Comparison of ENCODE assay signal across 15 mouse cellular contexts in the genomic region with DNA sequence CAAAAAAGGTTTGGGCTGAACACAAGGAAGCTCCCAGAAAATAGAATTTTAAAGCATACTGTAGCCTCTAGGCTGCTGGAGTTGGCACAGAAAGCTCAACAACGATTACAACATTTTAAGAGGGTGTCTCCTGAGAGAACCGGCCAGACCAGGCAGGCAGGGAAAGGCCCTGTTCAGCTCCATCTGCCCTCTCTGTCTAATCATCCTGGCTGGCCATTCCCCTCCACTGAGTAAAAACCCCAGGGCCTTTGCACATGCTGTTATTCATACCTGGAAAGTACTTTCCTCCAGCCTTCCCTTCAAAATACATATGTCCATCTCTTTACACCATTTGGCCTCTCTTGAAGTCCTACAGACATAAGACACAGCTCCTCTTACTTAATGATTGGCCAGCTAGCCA. TPM values are rescaled to one million over a fixed set of nuclear protein-coding genes. Genes with fewer than 3 reads are reported as not detected.
DNase-seq lines count a peak whose midpoint lies in the region; ATAC-seq lines count a peak whose summit lies in the region.
"Had no signal": no experiment of that assay in that cellular context is flagged by ENCODE, and none has a peak within 500 bp of the region (broad histone marks: within the 10 kb centered on the region; RNA-seq: fewer than 3 reads in every experiment).

No protein-coding gene starts in this region.

- no peak for ATAC-seq in intestine, embryonic 14.5 days (replicated peaks; ENCODE audit: low FRiP score, low TSS enrichment, low read depth)
- no peak for ATAC-seq in intestine, embryonic 15.5 days
- ATAC-seq in neural tube, embryonic 15.5 days (ENCODE audit: low FRiP score), result no peak
- ATAC-seq: forebrain, postnatal 0 days; hindbrain, embryonic 16.5 days; midbrain, embryonic 16.5 days had no signal

- DNase-seq in intestine, embryonic 14.5 days (ENCODE audit: low spot score), result peak; percentile 42
- DNase-seq in neural tube, embryonic 10.5 days (ENCODE audit: extremely low spot score, low spot score), result no peak
- DNase-seq in adipocyte (ENCODE audit: low spot score), result peak; percentile 88
- DNase-seq in lung, postnatal 10 days, result peak; percentile 43
- no peak for DNase-seq in T-cell, adult 2 months (ENCODE audit: low spot score)
- no peak for DNase-seq in cerebellum, adult 11 months
- DNase-seq: forebrain, postnatal 0 days; liver had no signal

- H3K36me3 ChIP-seq in intestine, embryonic 14.5 days (ENCODE audit: control insufficient read depth, insufficient read depth, low read length), result peaks cover 8% of the 10 kb centered on the region
- peaks cover 2% of the 10 kb centered on the region; the same call in 1 of the 2 replicates for H3K36me3 ChIP-seq in intestine, embryonic 15.5 days
- peaks cover 10% of the 10 kb centered on the region for H3K36me3 ChIP-seq in neural tube, embryonic 15.5 days

- H3K27me3 ChIP-seq in intestine, embryonic 14.5 days (replicated peaks; ENCODE audit: control insufficient read depth, insufficient read depth, low read length), result no peaks in the 10 kb centered on the region
- no peaks in the 10 kb centered on the region for H3K27me3 ChIP-seq in intestine, embryonic 15.5 days (replicated peaks)
- no peaks in the 10 kb centered on the region for H3K27me3 ChIP-seq in neural tube, embryonic 15.5 days (replicated peaks)
- H3K27me3 ChIP-seq: embryonic facial prominence, embryonic 13.5 days had no signal

- 84% methylated on average over 2 of the region's 2 CpGs for WGBS in intestine, embryonic 14.5 days
- WGBS in intestine, embryonic 15.5 days, result 86% methylated on average over 2 of the region's 2 CpGs
- WGBS in neural tube, embryonic 15.5 days, result 71% methylated on average over 2 of the region's 2 CpGs

- no peak overlapping the region for H3K4me3 ChIP-seq in intestine, embryonic 14.5 days (ENCODE audit: low read depth, low read length)
- no peak overlapping the region for H3K4me3 ChIP-seq in intestine, embryonic 15.5 days (replicated peaks)
- no peak overlapping the region for H3K4me3 ChIP-seq in neural tube, embryonic 15.5 days (replicated peaks)
- H3K4me3 ChIP-seq: embryonic facial prominence, embryonic 13.5 days had no signal

- no peak overlapping the region for H3K9ac ChIP-seq in intestine, embryonic 14.5 days (ENCODE audit: low read length)
- no peak overlapping the region for H3K9ac ChIP-seq in intestine, embryonic 15.5 days
- H3K9ac ChIP-seq in neural tube, embryonic 15.5 days (replicated peaks), result no peak overlapping the region
- H3K9ac ChIP-seq: forebrain, postnatal 0 days; lung, embryonic 14.5 days had no signal

- peaks cover 30% of the 10 kb centered on the region for H3K4me1 ChIP-seq in intestine, embryonic 14.5 days (replicated peaks; ENCODE audit: control insufficient read depth, insufficient read depth, low read length)
- H3K4me1 ChIP-seq in intestine, embryonic 15.5 days (replicated peaks), result peaks cover 34% of the 10 kb centered on the region
- peaks cover 37% of the 10 kb centered on the region for H3K4me1 ChIP-seq in neural tube, embryonic 15.5 days

- H3K4me2 ChIP-seq in intestine, embryonic 14.5 days (ENCODE audit: low read length), result no peak overlapping the region
- H3K4me2 ChIP-seq in intestine, embryonic 15.5 days (replicated peaks), result no peak overlapping the region
- H3K4me2 ChIP-seq in neural tube, embryonic 15.5 days, result 0 out of 2 replicates have a peak overlapping the region, but pooled peaks have one; percentile 94

- no peak overlapping the region for H3K27ac ChIP-seq in intestine, embryonic 14.5 days (ENCODE audit: low read depth)
- H3K27ac ChIP-seq in intestine, embryonic 15.5 days, result no peak overlapping the region
- no peak overlapping the region for H3K27ac ChIP-seq in neural tube, embryonic 15.5 days (replicated peaks)
- H3K27ac ChIP-seq: embryonic facial prominence, embryonic 13.5 days; forebrain, embryonic 10.5 days had no signal

- no peaks in the 10 kb centered on the region for H3K9me3 ChIP-seq in intestine, embryonic 14.5 days (ENCODE audit: control insufficient read depth, low read length)
- H3K9me3 ChIP-seq in intestine, embryonic 15.5 days, result no peaks in the 10 kb centered on the region
- H3K9me3 ChIP-seq in neural tube, embryonic 15.5 days (replicated peaks), result no peaks in the 10 kb centered on the region
- H3K9me3 ChIP-seq: embryonic facial prominence, embryonic 13.5 days; forebrain, embryonic 10.5 days had no signal

RNA-seq across cellular contexts. Expression of a gene that starts 1.7 kb away (rescaled TPM):
- 45.0 and 47.7 TPM in 2 replicates for polyA plus RNA-seq in intestine, embryonic 14.5 days (2014; fragmentation: Nextera tagmentation; extraction: Ambion mirVana)
- 29.6 and 29.7 TPM in 2 replicates for polyA plus RNA-seq in intestine, embryonic 15.5 days (2015; fragmentation: Nextera tagmentation; extraction: Ambion mirVana)
- polyA plus RNA-seq in neural tube, embryonic 15.5 days (2015; fragmentation: Nextera tagmentation; extraction: Ambion mirVana), result 47.2 and 49.5 TPM in 2 replicates

Comparison
In these comparisons a context has a peak if more than half of its experiments do, and no peak if none do; other contexts are left out.
1. DNase-seq: peak in intestine, embryonic 14.5 days (single experiment), adipocyte (single experiment) and lung, postnatal 10 days (single experiment); none in neural tube, embryonic 10.5 days (single experiment), T-cell, adult 2 months (single experiment) and cerebellum, adult 11 months (single experiment).